Mouse (Mus musculus) testis, adult 10 weeks (tissue): ENCODE measurements around the gene Btbd35f27. TPM values are rescaled to one million over a fixed set of nuclear protein-coding genes. Genes with fewer than 3 reads are reported as not detected.

Experiments
- polyA plus RNA-seq: library from polyadenylated mRNA; stranded (reverse); fragments of 350-450 nt; fragmentation: Illumina TruSeq; extraction: RNeasy Lipid Tissue Mini Kit (QIAGEN cat#74804); gene quantifications from one replicate; pipeline ENCODE4 v1.2.3, GENCODE M21; 2014; ENCODE audit warnings: low read depth, low replicate concordance

Btbd35f27 gene
- polyA plus RNA-seq: 6.5 TPM

GRCm38 (mm10) chrX:4951835-4952234 lies at the start of gene Btbd35f27:
Btbd35f27 (plus strand) TSS chrX:4952135.

Other genes starting within 250 kb of the Btbd35f27 start
- not detected for gene Btbd35f4, start 151.6 kb upstream of the Btbd35f27 start, polyA plus RNA-seq